Mouse (Mus musculus) kidney, adult 18-20 months (tissue): Measurements from ENCODE around the gene Ak7.

Source experiments
- DNase-seq: peaks from one replicate; pipeline ENCODE4 v3.0.0; 2021

The Ak7 gene

GRCm38 (mm10) chr12:105794896-105795295 is 89.1 kb downstream of the Ak7 start:
- DNase-seq: no peak

- no peak for DNase-seq
Observed at GRCm38 (mm10) chr12:105798001-105798400, 92.2 kb downstream of the Ak7 start.

DNA sequence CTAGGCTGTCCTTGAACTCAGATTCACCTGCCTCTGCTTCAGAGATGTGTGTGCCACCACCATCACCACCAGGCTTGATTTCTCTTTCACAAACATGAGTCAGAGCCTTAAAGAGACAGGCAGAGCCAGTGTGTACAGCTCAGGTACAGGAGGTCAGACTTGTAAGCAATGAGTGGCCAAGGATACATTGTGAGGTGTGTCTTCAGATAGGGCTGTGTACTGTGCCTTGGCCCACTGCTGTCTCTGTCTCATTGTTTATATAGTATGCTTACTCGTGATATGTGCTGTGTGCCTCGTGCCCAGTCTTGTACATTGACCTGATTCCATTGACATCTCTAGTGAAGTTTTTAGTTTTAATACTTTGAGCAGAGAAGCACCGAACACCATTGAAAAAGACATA is 100.0 kb downstream of the Ak7 start:
- DNase-seq: no peak

GRCm38 (mm10) chr12:105806205-105806604 is 100.4 kb downstream of the Ak7 start:
- no peak for DNase-seq

GRCm38 (mm10) chr12:105807416-105807815 is 101.6 kb downstream of the Ak7 start:
- DNase-seq: no peak

- no peak for DNase-seq
Observed at GRCm38 (mm10) chr12:105808945-105809344, 103.2 kb downstream of the Ak7 start.

- no peak for DNase-seq
Observed at GRCm38 (mm10) chr12:105810608-105811007, 104.8 kb downstream of the Ak7 start.

- DNase-seq: no peak
Observed at GRCm38 (mm10) chr12:105813957-105814356, 108.2 kb downstream of the Ak7 start.

GRCm38 (mm10) chr12:105823472-105823871 is 117.7 kb downstream of the Ak7 start:
- no peak for DNase-seq

GRCm38 (mm10) chr12:105824743-105825142 is 119.0 kb downstream of the Ak7 start:
- no peak for DNase-seq

- DNase-seq: no peak
Observed at GRCm38 (mm10) chr12:105825266-105825665, 119.5 kb downstream of the Ak7 start.
